Mouse (Mus musculus) embryonic facial prominence, embryonic 13.5 days (tissue): ENCODE measurements around the gene Slit2. TPM values are rescaled to one million over a fixed set of nuclear protein-coding genes. Genes with fewer than 3 reads are reported as not detected.

ENCODE experiments used
- ATAC-seq: fragments of 200-750 bp; cut with Nextera tagmentation; 2 replicates; pipeline ENCODE4 v1.8.0; 2017; ENCODE audit warnings: low read depth; ENCODE audit not compliant: insufficient number of reproducible peaks, insufficient read depth, low FRiP score, low TSS enrichment
- H3K27ac ChIP-seq: fragments of 300-500 bp; sonication (generic); 2 replicates; pipeline ENCODE4 v1.5.1; 2015; ENCODE audit warnings: moderate library complexity, mild to moderate bottlenecking, inconsistent platforms
- H3K27me3 ChIP-seq: fragments of 300-500 bp; sonication (generic); 2 replicates; pipeline ENCODE4 v1.6.1; 2015; ENCODE audit warnings: mild to moderate bottlenecking, inconsistent platforms
- H3K36me3 ChIP-seq: fragments of 300-500 bp; sonication (generic); 2 replicates; pipeline ENCODE4 v1.6.1; 2015; ENCODE audit warnings: mild to moderate bottlenecking, inconsistent platforms
- H3K4me1 ChIP-seq: fragments of 300-500 bp; sonication (generic); 2 replicates; pipeline ENCODE4 v1.6.1; 2015; ENCODE audit warnings: inconsistent platforms
- H3K4me2 ChIP-seq: fragments of 300-500 bp; sonication (generic); 2 replicates; pipeline ENCODE4 v1.6.1; 2015; ENCODE audit warnings: moderate library complexity, mild to moderate bottlenecking, inconsistent platforms
- H3K4me3 ChIP-seq: fragments of 300-500 bp; sonication (generic); 2 replicates; pipeline ENCODE4 v1.5.1; 2015; ENCODE audit warnings: mild to moderate bottlenecking, inconsistent platforms
- H3K9ac ChIP-seq: fragments of 300-500 bp; sonication (generic); 2 replicates; pipeline ENCODE4 v1.6.1; 2015; ENCODE audit warnings: mild to moderate bottlenecking, inconsistent platforms
- H3K9me3 ChIP-seq: fragments of 300-500 bp; sonication (generic); 2 replicates; pipeline ENCODE4 v1.6.1; 2016; ENCODE audit warnings: inconsistent platforms
- WGBS: fragments of 180-500 bp; shearing (Covaris S2); methylation state at CpG from one replicate; pipeline ENCODE4 v1.1.7; 2015; ENCODE audit warnings: mixed read lengths; 5-methylcytosine and 5-hydroxymethylcytosine counted together
- polyA plus RNA-seq: library from polyadenylated mRNA; unstranded; fragments of >200 nt; fragmentation: Nextera tagmentation; extraction: Ambion mirVana; gene quantifications from 2 replicates; pipeline ENCODE4 v1.2.1, GENCODE M21; 2015

Gene Slit2
- polyA plus RNA-seq, 1 experiment from 2014 or later, result 32.2 TPM

GRCm38 (mm10) chr5:48248327-48248726 is 265.4 kb downstream of the Slit2 start:
- WGBS, result 75% methylated on average over 4 of the region's 4 CpGs
- no peak for ATAC-seq

GRCm38 (mm10) chr5:48277561-48277960 is 294.6 kb downstream of the Slit2 start:
- ATAC-seq, result no peak
- Histone ChIP-seq H3K9me3 (no peaks in the 10 kb centered on the region), H3K4me2 (no peak overlapping the region), H3K9ac (no peak overlapping the region), H3K4me3 (no peak overlapping the region), H3K27me3 (no peaks in the 10 kb centered on the region), H3K27ac (no peak overlapping the region), H3K4me1 (no peaks in the 10 kb centered on the region), H3K36me3 (0 out of 2 replicates have a peak, but pooled peaks cover 8% of the 10 kb centered on the region)
- 77% methylated on average over 4 of the region's 4 CpGs for WGBS

More at GRCm38 (mm10) chr5:48248327-48248726, 265.4 kb downstream of the Slit2 start:
- Histone ChIP-seq H3K4me3 (no peak overlapping the region), H3K9ac (no peak overlapping the region), H3K4me1 (no peaks in the 10 kb centered on the region), H3K27ac (no peak overlapping the region), H3K4me2 (no peak overlapping the region), H3K27me3 (no peaks in the 10 kb centered on the region), H3K36me3 (peaks cover 11% of the 10 kb centered on the region), H3K9me3 (no peaks in the 10 kb centered on the region)

GRCm38 (mm10) chr5:48301186-48301585 is 318.2 kb downstream of the Slit2 start:
- Histone ChIP-seq H3K27me3 (no peaks in the 10 kb centered on the region), H3K4me2 (no peak overlapping the region), H3K9me3 (no peaks in the 10 kb centered on the region), H3K4me3 (no peak overlapping the region), H3K9ac (no peak overlapping the region), H3K4me1 (no peaks in the 10 kb centered on the region), H3K36me3 (peaks cover 22% of the 10 kb centered on the region), H3K27ac (no peak overlapping the region)
- no peak for ATAC-seq
- WGBS, result 89% methylated on average over 3 of the region's 3 CpGs

GRCm38 (mm10) chr5:48315057-48315602 is 332.2 kb downstream of the Slit2 start:
- no peak overlapping the region for H3K9ac ChIP-seq
- no peaks in the 10 kb centered on the region for H3K27me3 ChIP-seq
- WGBS, result 82% methylated on average over 6 of the region's 6 CpGs
- H3K4me2 ChIP-seq, result no peak overlapping the region
- no peaks in the 10 kb centered on the region for H3K4me1 ChIP-seq
- H3K36me3 ChIP-seq, result no peaks in the 10 kb centered on the region
- no peak overlapping the region for H3K4me3 ChIP-seq
- ATAC-seq, result no peak
- no peaks in the 10 kb centered on the region for H3K9me3 ChIP-seq
- no peak overlapping the region for H3K27ac ChIP-seq

GRCm38 (mm10) chr5:48320597-48320996 is 337.7 kb downstream of the Slit2 start:
- no peaks in the 10 kb centered on the region for H3K9me3 ChIP-seq
- no peak overlapping the region for H3K9ac ChIP-seq
- H3K4me1 ChIP-seq, result no peaks in the 10 kb centered on the region
- H3K27ac ChIP-seq, result no peak overlapping the region
- H3K27me3 ChIP-seq, result no peaks in the 10 kb centered on the region
- no peak overlapping the region for H3K4me3 ChIP-seq
- no peak for ATAC-seq
- no peak overlapping the region for H3K4me2 ChIP-seq
- WGBS, result 54% methylated on average over 4 of the region's 4 CpGs
- no peaks in the 10 kb centered on the region for H3K36me3 ChIP-seq

GRCm38 (mm10) chr5:48326221-48326620 is 343.3 kb downstream of the Slit2 start:
- Histone ChIP-seq H3K4me2 (no peak overlapping the region), H3K27ac (no peak overlapping the region)

GRCm38 (mm10) chr5:48327652-48328051 is 344.7 kb downstream of the Slit2 start, which contains the start of gene 5730480H06Rik:
5730480H06Rik (plus strand) TSS chr5:48327952.
- no peak for ATAC-seq
- Histone ChIP-seq H3K4me1 (no peaks in the 10 kb centered on the region), H3K4me3 (no peak within 1 kb of the TSS), H3K4me2 (no peak within 1 kb of the TSS), H3K9ac (no peak within 1 kb of the TSS), H3K9me3 (no peaks in the 10 kb centered on the region), H3K27me3 (no peaks in the 10 kb centered on the region), H3K27ac (no peak within 1 kb of the TSS), H3K36me3 (no peaks in the 10 kb centered on the region)
- 93% methylated on average over 8 of the region's 8 CpGs for WGBS

More at GRCm38 (mm10) chr5:48326221-48326620, 343.3 kb downstream of the Slit2 start:
- no peaks in the 10 kb centered on the region for H3K9me3 ChIP-seq
- H3K36me3 ChIP-seq, result no peaks in the 10 kb centered on the region
- no peaks in the 10 kb centered on the region for H3K27me3 ChIP-seq
- no peak overlapping the region for H3K4me3 ChIP-seq
- no peaks in the 10 kb centered on the region for H3K4me1 ChIP-seq
- no peak for ATAC-seq
- no peak overlapping the region for H3K9ac ChIP-seq

GRCm38 (mm10) chr5:48329751-48330150 is 346.8 kb downstream of the Slit2 start:
- ATAC-seq, result no peak
- Histone ChIP-seq H3K27ac (no peak overlapping the region), H3K4me2 (no peak overlapping the region), H3K4me1 (peaks cover 3% of the 10 kb centered on the region; the same call in 1 of the 2 replicates), H3K27me3 (no peaks in the 10 kb centered on the region), H3K36me3 (no peaks in the 10 kb centered on the region), H3K4me3 (no peak overlapping the region), H3K9me3 (no peaks in the 10 kb centered on the region), H3K9ac (no peak overlapping the region)
- 90% methylated on average over 2 of the region's 2 CpGs for WGBS

- H3K36me3 ChIP-seq, result no peaks in the 10 kb centered on the region
- no peak overlapping the region for H3K9ac ChIP-seq
- no peaks in the 10 kb centered on the region for H3K9me3 ChIP-seq
- no peak overlapping the region for H3K4me2 ChIP-seq
- peaks cover 3% of the 10 kb centered on the region; the same call in 1 of the 2 replicates for H3K4me1 ChIP-seq
- no peak for ATAC-seq
- WGBS, result 90% methylated on average over 2 of the region's 2 CpGs
- no peak overlapping the region for H3K27ac ChIP-seq
- H3K4me3 ChIP-seq, result no peak overlapping the region
- no peaks in the 10 kb centered on the region for H3K27me3 ChIP-seq
Measured at GRCm38 (mm10) chr5:48330817-48331216, 347.9 kb downstream of the Slit2 start.

- Histone ChIP-seq H3K27ac (no peak overlapping the region), H3K36me3 (no peaks in the 10 kb centered on the region), H3K9ac (no peak overlapping the region), H3K4me2 (no peak overlapping the region), H3K9me3 (no peaks in the 10 kb centered on the region), H3K4me1 (peaks cover 3% of the 10 kb centered on the region; the same call in 1 of the 2 replicates), H3K4me3 (no peak overlapping the region), H3K27me3 (no peaks in the 10 kb centered on the region)
- WGBS, result 47% methylated on average over 5 of the region's 5 CpGs
- no peak for ATAC-seq
Measured at GRCm38 (mm10) chr5:48331441-48331840, 348.5 kb downstream of the Slit2 start.

GRCm38 (mm10) chr5:48333407-48333806 is 350.5 kb downstream of the Slit2 start:
- Histone ChIP-seq H3K4me3 (no peak overlapping the region), H3K9me3 (no peaks in the 10 kb centered on the region), H3K27ac (no peak overlapping the region), H3K27me3 (no peaks in the 10 kb centered on the region), H3K4me1 (peaks cover 3% of the 10 kb centered on the region; the same call in 1 of the 2 replicates), H3K4me2 (no peak overlapping the region), H3K9ac (no peak overlapping the region), H3K36me3 (no peaks in the 10 kb centered on the region)
- WGBS, result 88% methylated on average over 3 of the region's 3 CpGs
- no peak for ATAC-seq

GRCm38 (mm10) chr5:48333884-48334513 is 351.1 kb downstream of the Slit2 start:
- 27% methylated on average over 9 of the region's 9 CpGs for WGBS
- Histone ChIP-seq H3K27me3 (no peaks in the 10 kb centered on the region), H3K9ac (no peak overlapping the region), H3K4me3 (no peak overlapping the region), H3K27ac (no peak overlapping the region), H3K4me2 (no peak overlapping the region), H3K36me3 (no peaks in the 10 kb centered on the region), H3K9me3 (no peaks in the 10 kb centered on the region), H3K4me1 (peaks cover 3% of the 10 kb centered on the region; the same call in 1 of the 2 replicates)
- no peak for ATAC-seq
